Mouse (Mus musculus): ENCODE results near the gene Flg2. TPM values are rescaled to one million over a fixed set of nuclear protein-coding genes. Genes with fewer than 3 reads are reported as not detected.

Gene Flg2
- not detected in 2 replicates for polyA plus RNA-seq (2015; fragmentation: Nextera tagmentation; extraction: Ambion mirVana)

DNA sequence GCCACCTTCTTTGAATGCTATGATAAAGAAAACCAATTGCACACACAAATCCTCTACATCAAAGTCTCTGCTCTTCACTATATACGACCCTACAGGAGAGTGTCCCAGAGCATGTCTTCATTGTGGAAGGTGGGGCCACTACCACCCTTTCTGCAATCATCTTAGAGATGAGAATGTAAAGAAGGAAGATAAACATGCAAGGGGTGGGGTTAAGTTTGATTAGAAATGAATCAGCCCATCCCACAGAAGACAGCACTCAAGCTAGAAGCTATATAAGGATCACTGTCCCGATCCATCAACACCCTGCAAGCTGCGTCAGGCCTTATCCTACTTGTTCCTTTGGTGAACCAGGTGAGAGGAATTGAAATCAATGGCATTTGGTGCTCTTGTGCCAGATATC, at the start of gene Flg2:
Flg2 (plus strand) TSS at position 301 of the 400 bp plus-strand sequence.
- Histone ChIP-seq H3K4me2 (ENCODE audit: low read depth, low read length) (no peak within 1 kb of the TSS), H3K36me3 (ENCODE audit: control insufficient read depth, insufficient read depth, low read length) (no peaks in the 10 kb centered on the region), H3K27ac (ENCODE audit: low read length) (no peak within 1 kb of the TSS), H3K4me3 (ENCODE audit: low read length) (no peak within 1 kb of the TSS), H3K4me1 (replicated peaks; ENCODE audit: control insufficient read depth, insufficient read depth, low read length) (no peaks in the 10 kb centered on the region), H3K9ac (ENCODE audit: low read length) (no peak within 1 kb of the TSS), H3K9me3 (ENCODE audit: control insufficient read depth, low read length) (peaks cover 3% of the 10 kb centered on the region; the same call in 1 of the 2 replicates), H3K27me3 (ENCODE audit: control insufficient read depth, insufficient read depth, low read depth, low read length) (no peaks in the 10 kb centered on the region)
- ATAC-seq (ENCODE audit: low read depth) = no peak
- WGBS = 73% methylated on average over 3 of the region's 3 CpGs

- no peak for ATAC-seq (ENCODE audit: low read depth)
- no peak overlapping the region for H3K4me3 ChIP-seq (ENCODE audit: low read length)
- no peaks in the 10 kb centered on the region for H3K36me3 ChIP-seq (ENCODE audit: control insufficient read depth, insufficient read depth, low read length)
- H3K27me3 ChIP-seq (ENCODE audit: control insufficient read depth, insufficient read depth, low read depth, low read length) = no peaks in the 10 kb centered on the region
- WGBS = 80% methylated on average over 6 of the region's 6 CpGs
- no peaks in the 10 kb centered on the region for H3K4me1 ChIP-seq (replicated peaks; ENCODE audit: control insufficient read depth, insufficient read depth, low read length)
- H3K9me3 ChIP-seq (ENCODE audit: control insufficient read depth, low read length) = no peaks in the 10 kb centered on the region
- no peak overlapping the region for H3K9ac ChIP-seq (ENCODE audit: low read length)
- H3K4me2 ChIP-seq (ENCODE audit: low read depth, low read length) = no peak overlapping the region
- H3K27ac ChIP-seq (ENCODE audit: low read length) = no peak overlapping the region
These were observed 34.6 kb upstream of the Flg2 start for GRCm38 (mm10) chr3:93162502-93162901.

DNA sequence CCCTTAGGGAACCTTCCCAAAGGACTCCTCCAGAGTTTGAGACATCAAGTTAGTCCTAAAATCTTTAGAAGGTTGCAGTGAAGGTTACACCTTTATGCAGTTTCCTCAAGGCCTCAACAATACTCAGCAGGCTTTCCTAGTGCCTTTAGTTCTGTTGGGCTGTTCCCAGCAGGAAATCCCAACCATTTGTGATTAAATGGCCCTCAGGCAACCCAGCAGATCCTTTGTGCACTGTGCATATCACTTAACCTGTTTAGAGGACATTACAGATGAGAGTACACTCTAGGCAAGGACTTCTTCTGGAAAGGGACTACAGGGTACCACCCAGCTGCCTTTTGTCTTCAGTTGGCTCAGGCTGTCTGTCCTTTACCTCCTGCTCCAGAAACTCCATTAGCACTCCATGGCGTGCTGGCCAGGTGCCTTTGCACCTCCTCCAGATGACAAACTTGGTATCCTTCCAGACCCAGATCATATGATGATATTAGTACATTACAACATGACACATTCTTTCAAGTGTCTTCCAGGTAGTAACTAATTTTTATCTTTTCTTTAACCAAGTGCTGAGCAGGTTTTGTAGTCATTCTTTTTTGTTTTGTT, 34.0 kb upstream of the Flg2 start:
- Histone ChIP-seq H3K27ac (ENCODE audit: low read length) (no peak overlapping the region), H3K4me1 (replicated peaks; ENCODE audit: control insufficient read depth, insufficient read depth, low read length) (no peaks in the 10 kb centered on the region), H3K36me3 (ENCODE audit: control insufficient read depth, insufficient read depth, low read length) (no peaks in the 10 kb centered on the region), H3K4me3 (ENCODE audit: low read length) (no peak overlapping the region), H3K9ac (ENCODE audit: low read length) (no peak overlapping the region), H3K4me2 (ENCODE audit: low read depth, low read length) (no peak overlapping the region), H3K9me3 (ENCODE audit: control insufficient read depth, low read length) (no peaks in the 10 kb centered on the region), H3K27me3 (ENCODE audit: control insufficient read depth, insufficient read depth, low read depth, low read length) (no peaks in the 10 kb centered on the region)
- ATAC-seq (ENCODE audit: low read depth) = no peak
- 55% methylated on average over 1 of the region's 1 CpGs for WGBS

GRCm38 (mm10) chr3:93180856-93181255, 16.2 kb upstream of the Flg2 start:
- Histone ChIP-seq H3K27ac (ENCODE audit: low read length) (no peak overlapping the region), H3K9me3 (ENCODE audit: control insufficient read depth, low read length) (no peaks in the 10 kb centered on the region), H3K27me3 (ENCODE audit: control insufficient read depth, insufficient read depth, low read depth, low read length) (no peaks in the 10 kb centered on the region), H3K9ac (ENCODE audit: low read length) (no peak overlapping the region), H3K4me2 (ENCODE audit: low read depth, low read length) (no peak overlapping the region), H3K36me3 (ENCODE audit: control insufficient read depth, insufficient read depth, low read length) (no peaks in the 10 kb centered on the region), H3K4me1 (replicated peaks; ENCODE audit: control insufficient read depth, insufficient read depth, low read length) (no peaks in the 10 kb centered on the region), H3K4me3 (ENCODE audit: low read length) (no peak overlapping the region)
- WGBS = 71% methylated on average over 4 of the region's 4 CpGs
- ATAC-seq (ENCODE audit: low read depth) = peak; percentile 83

GRCm38 (mm10) chr3:93201955-93202354, 4.9 kb downstream of the Flg2 start:
- peaks cover 15% of the 10 kb centered on the region for H3K9me3 ChIP-seq (ENCODE audit: control insufficient read depth, low read length)

GRCm38 (mm10) chr3:93202499-93202898, 5.4 kb downstream of the Flg2 start:
- Histone ChIP-seq H3K9ac (ENCODE audit: low read length) (no peak overlapping the region), H3K27ac (ENCODE audit: low read length) (no peak overlapping the region), H3K4me3 (ENCODE audit: low read length) (no peak overlapping the region), H3K4me2 (ENCODE audit: low read depth, low read length) (no peak overlapping the region), H3K4me1 (replicated peaks; ENCODE audit: control insufficient read depth, insufficient read depth, low read length) (no peaks in the 10 kb centered on the region), H3K9me3 (ENCODE audit: control insufficient read depth, low read length) (peaks cover 15% of the 10 kb centered on the region), H3K27me3 (ENCODE audit: control insufficient read depth, insufficient read depth, low read depth, low read length) (no peaks in the 10 kb centered on the region), H3K36me3 (ENCODE audit: control insufficient read depth, insufficient read depth, low read length) (no peaks in the 10 kb centered on the region)
- 86% methylated on average over 4 of the region's 4 CpGs for WGBS
- ATAC-seq (ENCODE audit: low read depth) = no peak

More at GRCm38 (mm10) chr3:93201955-93202354, 4.9 kb downstream of the Flg2 start:
- Histone ChIP-seq H3K27me3 (ENCODE audit: control insufficient read depth, insufficient read depth, low read depth, low read length) (no peaks in the 10 kb centered on the region), H3K4me3 (ENCODE audit: low read length) (no peak overlapping the region), H3K36me3 (ENCODE audit: control insufficient read depth, insufficient read depth, low read length) (no peaks in the 10 kb centered on the region), H3K9ac (ENCODE audit: low read length) (no peak overlapping the region), H3K4me2 (ENCODE audit: low read depth, low read length) (no peak overlapping the region), H3K27ac (ENCODE audit: low read length) (no peak overlapping the region), H3K4me1 (replicated peaks; ENCODE audit: control insufficient read depth, insufficient read depth, low read length) (no peaks in the 10 kb centered on the region)
- ATAC-seq (ENCODE audit: low read depth) = no peak
- 75% methylated on average over 2 of the region's 2 CpGs for WGBS

Other genes with a start within 250 kb of the Flg2 start
- gene Lce3d, start 239.9 kb upstream of the Flg2 start, polyA plus RNA-seq (2015; fragmentation: Nextera tagmentation; extraction: Ambion mirVana) = not detected in 2 replicates
- not detected in 2 replicates for gene Lce3e, start 230.2 kb upstream of the Flg2 start, polyA plus RNA-seq (2015; fragmentation: Nextera tagmentation; extraction: Ambion mirVana)
- 0.70 TPM in 1 of 2 replicates, not detected in the other for gene Lce3f, start 205.1 kb upstream of the Flg2 start, polyA plus RNA-seq (2015; fragmentation: Nextera tagmentation; extraction: Ambion mirVana)
- 1.5 TPM in 1 of 2 replicates, not detected in the other for gene Crct1, start 181.6 kb upstream of the Flg2 start, polyA plus RNA-seq (2015; fragmentation: Nextera tagmentation; extraction: Ambion mirVana)
- 0.58 TPM in 1 of 2 replicates, not detected in the other for gene Lce1m, start 178.2 kb upstream of the Flg2 start, polyA plus RNA-seq (2015; fragmentation: Nextera tagmentation; extraction: Ambion mirVana)
- gene Gm4858, start 128.5 kb upstream of the Flg2 start, polyA plus RNA-seq (2015; fragmentation: Nextera tagmentation; extraction: Ambion mirVana) = not detected in 2 replicates
- not detected in 2 replicates for gene Crnn, start 52.5 kb upstream of the Flg2 start, polyA plus RNA-seq (2015; fragmentation: Nextera tagmentation; extraction: Ambion mirVana)
- gene Flg, start 76.2 kb downstream of the Flg2 start, polyA plus RNA-seq (2015; fragmentation: Nextera tagmentation; extraction: Ambion mirVana) = not detected in 2 replicates
- 0.01 and 0.64 TPM in 2 replicates for gene Hrnr, start 122.5 kb downstream of the Flg2 start, polyA plus RNA-seq (2015; fragmentation: Nextera tagmentation; extraction: Ambion mirVana)
- 0.10 TPM in 1 of 2 replicates, not detected in the other for gene Rptn, start 196.4 kb downstream of the Flg2 start, polyA plus RNA-seq (2015; fragmentation: Nextera tagmentation; extraction: Ambion mirVana)
- 4.8 and 4.9 TPM in 2 replicates for gene Tchh, start 245.1 kb downstream of the Flg2 start, polyA plus RNA-seq (2015; fragmentation: Nextera tagmentation; extraction: Ambion mirVana)